Mouse (Mus musculus): ENCODE results near the gene Gm10272. TPM values are rescaled to one million over a fixed set of nuclear protein-coding genes. Genes with fewer than 3 reads are reported as not detected.
"Not testable (repeated sequence)": the region's sequence is repeated elsewhere in the genome, so short reads cannot be mapped to it uniquely, and the experiment has no call there.

The Gm10272 gene
- total RNA-seq, 4 experiments from 2014 or later: not detected

- DNase-seq: no peak
These were observed 22.8 kb downstream of the Gm10272 start for GRCm38 (mm10) chr10:77729241-77729640.

- no peak for DNase-seq
These were observed 29.5 kb downstream of the Gm10272 start for GRCm38 (mm10) chr10:77735928-77736327.

GRCm38 (mm10) chr10:77738929-77739328, 32.5 kb downstream of the Gm10272 start:
- no peak for DNase-seq

GRCm38 (mm10) chr10:77741924-77742688, 35.7 kb downstream of the Gm10272 start, which contains the start of gene Gm18596:
Gm18596 (minus strand) TSS chr10:77742638.
- not testable (repeated sequence) for DNase-seq

- DNase-seq: not testable (repeated sequence)
These were observed 44.3 kb downstream of the Gm10272 start for GRCm38 (mm10) chr10:77750686-77751085.

GRCm38 (mm10) chr10:77751254-77751653, 44.8 kb downstream of the Gm10272 start, which contains the start of gene Gm9736:
Gm9736 (minus strand) TSS chr10:77751354.
- not testable (repeated sequence) for DNase-seq

- not testable (repeated sequence) for DNase-seq
These were observed 45.9 kb downstream of the Gm10272 start for GRCm38 (mm10) chr10:77752312-77752711.

- no peak for DNase-seq
These were observed 47.0 kb downstream of the Gm10272 start for GRCm38 (mm10) chr10:77753448-77753847.

Other genes with a start within 250 kb of the Gm10272 start
- gene Fam207a, start 190.8 kb upstream of the Gm10272 start, total RNA-seq (2022): 10 to 100 TPM; 20.4 to 28.8 (median 24.8) TPM
- 10 to 100 TPM in 3 of 4 experiments, 1 to 10 TPM in 1; 8.6 to 16.8 (median 13.5) TPM for gene Itgb2, start 176.4 kb upstream of the Gm10272 start, total RNA-seq (2022)
- 100 to 1,000 TPM; 207 to 236 (median 225) TPM for gene Pttg1ip, start 124.9 kb upstream of the Gm10272 start, total RNA-seq (2022)
- gene Sumo3, start 100.5 kb upstream of the Gm10272 start, total RNA-seq (2022): 100 to 1,000 TPM in 3 of 4 experiments, 10 to 100 TPM in 1; 98.9 to 125 (median 115) TPM
- gene Gm49325, start 100.4 kb upstream of the Gm10272 start, total RNA-seq (2022): 10 to 100 TPM; 15.2 to 24.8 (median 18.1) TPM
- 10 to 100 TPM; 46.0 to 63.0 (median 53.7) TPM for gene Ube2g2, start 84.4 kb upstream of the Gm10272 start, total RNA-seq (2022)
- gene Tspear, start 20.1 kb upstream of the Gm10272 start, total RNA-seq (2022): 1 to 10 TPM in 1 of 4 experiments, under 1 TPM in 3; 0.15 to 1.4 (median 0.81) TPM
- not detected for gene Gm19402, start 15.9 kb upstream of the Gm10272 start, total RNA-seq (2022)
- not detected for gene Gm9508, start 9.4 kb upstream of the Gm10272 start, total RNA-seq (2022)
- gene Gm10024, start 4.8 kb downstream of the Gm10272 start, total RNA-seq (2022): not detected
- not detected for gene Gm10142, start 9.2 kb downstream of the Gm10272 start, total RNA-seq (2022)
- not detected for gene Krtap12-1, start 14.0 kb downstream of the Gm10272 start, total RNA-seq (2022)
- gene Gm10100, start 19.9 kb downstream of the Gm10272 start, total RNA-seq (2022): not detected
- gene Gm18596, start 36.0 kb downstream of the Gm10272 start, total RNA-seq (2022): not detected
- gene Gm9736, start 44.7 kb downstream of the Gm10272 start, total RNA-seq (2022): not detected
- not detected for gene Gm3233, start 53.1 kb downstream of the Gm10272 start, total RNA-seq (2022)
- gene Gm3238, start 64.7 kb downstream of the Gm10272 start, total RNA-seq (2022): not detected
- gene Gm7138, start 70.3 kb downstream of the Gm10272 start, total RNA-seq (2022): not detected
- not detected for gene Gm3250, start 75.9 kb downstream of the Gm10272 start, total RNA-seq (2022)
- gene Gm7137, start 81.6 kb downstream of the Gm10272 start, total RNA-seq (2022): not detected
- gene Gm9639, start 88.5 kb downstream of the Gm10272 start, total RNA-seq (2022): not detected
- not detected for gene Gm19668, start 92.5 kb downstream of the Gm10272 start, total RNA-seq (2022)
- not detected for gene Gm9507, start 105.2 kb downstream of the Gm10272 start, total RNA-seq (2022)
- not detected for gene Gm2696, start 108.1 kb downstream of the Gm10272 start, total RNA-seq (2022)
- gene Krtap10-4, start 120.5 kb downstream of the Gm10272 start, total RNA-seq (2022): not detected
- not detected for gene Krtap10-10, start 129.3 kb downstream of the Gm10272 start, total RNA-seq (2022)
- not detected for gene Gm36176, start 140.2 kb downstream of the Gm10272 start, total RNA-seq (2022)
- not detected for gene Gm10318, start 146.2 kb downstream of the Gm10272 start, total RNA-seq (2022)
- not detected for gene Gm3285, start 155.3 kb downstream of the Gm10272 start, total RNA-seq (2022)
- gene Lrrc3, start 195.9 kb downstream of the Gm10272 start, total RNA-seq (2022): 10 to 100 TPM in 1 of 4 experiments, 1 to 10 TPM in 3; 5.5 to 10.8 (median 7.3) TPM

All from adrenal gland, adult 8-10 months (tissue).